Mouse (Mus musculus): ENCODE results near the gene Nhsl1.

- no peak for TF ChIP-seq ETS1 (IDR thresholded peaks at IDR 0.05; ENCODE audit: low read depth, low read length)
- no peak for TF ChIP-seq GATA1 (IDR thresholded peaks at IDR 0.05; ENCODE audit: low read depth, low read length)
- no peak for TF ChIP-seq CHD1 (IDR thresholded peaks at IDR 0.05; ENCODE audit: low read depth, low read length)
- no peak for TF ChIP-seq POLR2AphosphoS2 (IDR thresholded peaks at IDR 0.05; ENCODE audit: low read length)
- TF ChIP-seq CTCF (IDR thresholded peaks at IDR 0.05 in 2 of 3, conservative IDR thresholded peaks at IDR 0.05 in 1 of 3; ENCODE audit: control insufficient read depth in 1 of 3, insufficient read depth in 1 of 3, low read depth in 2 of 3, low read length in 3 of 3, poor library complexity in 1 of 3, severe bottlenecking in 1 of 3): no peak
- TF ChIP-seq USF1 (IDR thresholded peaks at IDR 0.05; ENCODE audit: low read depth, low read length): no peak
- TF ChIP-seq MXI1 (IDR thresholded peaks at IDR 0.05; ENCODE audit: low read depth, low read length): no peak
- TF ChIP-seq ZNF384 (IDR thresholded peaks at IDR 0.05; ENCODE audit: low read depth, low read length): no peak
- no peak for TF ChIP-seq RCOR1 (IDR thresholded peaks at IDR 0.05; ENCODE audit: low read depth, low read length)
- TF ChIP-seq USF2 (IDR thresholded peaks at IDR 0.05; ENCODE audit: borderline replicate concordance in 1 of 2, insufficient read depth in 1 of 2, low read depth in 1 of 2, low read length in 2 of 2): no peak
- TF ChIP-seq POLR2A (IDR thresholded peaks at IDR 0.05; ENCODE audit: control insufficient read depth in 1 of 2, insufficient read depth in 1 of 2, low read depth in 1 of 2, low read length in 2 of 2, poor library complexity in 1 of 2): no peak
- no peak for TF ChIP-seq KAT2A (conservative IDR thresholded peaks at IDR 0.05; ENCODE audit: low read depth, low read length)
- TF ChIP-seq HCFC1 (IDR thresholded peaks at IDR 0.05; ENCODE audit: low read depth, low read length): no peak
- no peak for TF ChIP-seq MAFK (IDR thresholded peaks at IDR 0.05; ENCODE audit: borderline replicate concordance, low read depth, low read length)
These were observed 189.2 kb downstream of the Nhsl1 start for GRCm38 (mm10) chr10:18507869-18508473.

Data from MEL (cell line).